Mouse (Mus musculus) lung, adult 2 months (tissue): ENCODE measurements around the gene Hoxb2.

Experiments used
- CTCF ChIP-seq: fragments of 200-500 bp; IDR thresholded peaks from 2 replicates; pipeline ENCODE4 v1.5.1; 2011; ENCODE audit warnings: mild to moderate bottlenecking, low read length, control low read depth; ENCODE audit not compliant: insufficient read depth
- POLR2A ChIP-seq: fragments of 200-500 bp; IDR thresholded peaks from 2 replicates; pipeline ENCODE4 v1.6.1; 2011; ENCODE audit warnings: low read depth, mild to moderate bottlenecking, control low read depth, low read length, borderline replicate concordance; ENCODE audit errors: extremely low read depth

DNA sequence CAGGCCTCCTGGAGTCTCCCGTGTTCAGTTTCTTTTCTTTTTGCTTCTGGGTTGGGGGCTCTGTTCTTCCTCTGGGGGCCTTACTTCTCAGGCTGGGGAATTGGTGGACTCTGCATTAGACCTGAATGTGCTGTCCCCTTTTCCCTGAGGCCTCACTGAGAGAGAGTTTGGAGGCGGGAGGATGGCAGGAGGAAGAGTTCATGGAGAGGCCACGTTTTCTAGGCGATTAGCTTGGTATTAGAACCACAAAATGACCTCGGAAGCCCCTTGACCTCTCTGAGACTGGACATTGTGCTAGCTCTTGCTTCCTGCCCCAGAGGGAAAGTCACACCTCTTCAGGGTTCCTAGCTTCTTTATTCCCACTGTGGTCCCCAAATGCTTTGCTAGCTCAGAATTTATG is 26.2 kb upstream of the Hoxb2 start:
- TF ChIP-seq POLR2A (no peak), CTCF (no peak)
